Mouse (Mus musculus): ENCODE data around the gene Eif4g1.

Eif4g1 gene

GRCm38 (mm10) chr16:20706407-20707055 lies 38.4 kb downstream of the Eif4g1 start:
- DNase-seq, result no peak

- no peak for DNase-seq
Measured at GRCm38 (mm10) chr16:20708220-20708938, 40.3 kb downstream of the Eif4g1 start.

GRCm38 (mm10) chr16:20708939-20709734 lies 41.0 kb downstream of the Eif4g1 start:
- DNase-seq, result peak; percentile 40 to 44

- no peak for DNase-seq
Measured at GRCm38 (mm10) chr16:20710370-20710769, 42.3 kb downstream of the Eif4g1 start.

GRCm38 (mm10) chr16:20710810-20711209 lies 42.7 kb downstream of the Eif4g1 start:
- no peak for DNase-seq

GRCm38 (mm10) chr16:20712190-20712589 lies 44.1 kb downstream of the Eif4g1 start:
- no peak for DNase-seq

GRCm38 (mm10) chr16:20712889-20713288 lies 44.8 kb downstream of the Eif4g1 start:
- DNase-seq, result no peak

- no peak for DNase-seq
Measured at GRCm38 (mm10) chr16:20714307-20715080, 46.4 kb downstream of the Eif4g1 start.

- no peak for DNase-seq
Measured at GRCm38 (mm10) chr16:20715161-20715560, 47.0 kb downstream of the Eif4g1 start.

GRCm38 (mm10) chr16:20715566-20715965 lies 47.5 kb downstream of the Eif4g1 start:
- DNase-seq, result no peak

GRCm38 (mm10) chr16:20715976-20716840 lies 48.1 kb downstream of the Eif4g1 start:
- DNase-seq, result peak; percentile 70 to 71

- no peak for DNase-seq
Measured at GRCm38 (mm10) chr16:20716841-20717180, 48.7 kb downstream of the Eif4g1 start.

GRCm38 (mm10) chr16:20717181-20717977 lies 49.3 kb downstream of the Eif4g1 start, which contains the start of the genes Polr2h and Clcn2:
Polr2h (plus strand) TSS chr16:20717665.
Clcn2 (minus strand) TSS chr16:20717746.
- DNase-seq, result peak; percentile 96 to 97

- DNase-seq, result no peak
Measured at GRCm38 (mm10) chr16:20717978-20718670, 50.0 kb downstream of the Eif4g1 start.

GRCm38 (mm10) chr16:20721808-20722207 lies 53.7 kb downstream of the Eif4g1 start:
- no peak for DNase-seq

GRCm38 (mm10) chr16:20722736-20723135 lies 54.6 kb downstream of the Eif4g1 start:
- no peak for DNase-seq

GRCm38 (mm10) chr16:20723247-20723646 lies 55.1 kb downstream of the Eif4g1 start:
- DNase-seq, result no peak

GRCm38 (mm10) chr16:20724338-20724748 lies 56.2 kb downstream of the Eif4g1 start:
- DNase-seq, result no peak

- DNase-seq, result no peak
Measured at GRCm38 (mm10) chr16:20725321-20725720, 57.2 kb downstream of the Eif4g1 start.

GRCm38 (mm10) chr16:20725750-20726149 lies 57.6 kb downstream of the Eif4g1 start:
- DNase-seq, result no peak
